Mouse (Mus musculus) CH12.LX (cell line): ENCODE measurements around the gene Banf2. TPM values are rescaled to one million over a fixed set of nuclear protein-coding genes. Genes with fewer than 3 reads are reported as not detected.

ENCODE experiments used
- DNase-seq: peaks from one replicate; pipeline ENCODE4 v3.0.0-alpha.2; 2013; ENCODE audit errors: extremely low read depth
- H3K27ac ChIP-seq: 2 replicates; pipeline ENCODE4 v1.5.1; 2012; ENCODE audit warnings: low read depth, mild to moderate bottlenecking, control low read depth, moderate library complexity; ENCODE audit not compliant: insufficient read depth
- H3K27me3 ChIP-seq: replicated peaks from 2 replicates; pipeline ENCODE3; 2012; ENCODE audit warnings: inconsistent platforms
- H3K36me3 ChIP-seq, 2 experiments: replicated peaks in 1 of 2; 2 replicates each; pipeline versions ENCODE3 to v1.6.1; 2012; ENCODE audit warnings: inconsistent platforms in 1 of 2, low read length in 1 of 2, mild to moderate bottlenecking in 1 of 2, mixed read lengths in 1 of 2, moderate library complexity in 1 of 2; ENCODE audit not compliant: control insufficient read depth in 1 of 2, insufficient read depth in 1 of 2
- H3K4me1 ChIP-seq, 2 experiments: 2 replicates each; pipeline ENCODE4 v1.6.1; 2012; ENCODE audit warnings: inconsistent platforms in 1 of 2, moderate library complexity in 1 of 2; ENCODE audit not compliant: insufficient read depth in 2 of 2, control insufficient read depth in 1 of 2
- H3K4me2 ChIP-seq: 2 replicates; pipeline ENCODE4 v1.6.1; 2012; ENCODE audit warnings: low read depth, mild to moderate bottlenecking, control low read depth; ENCODE audit not compliant: poor library complexity, insufficient read depth, severe bottlenecking
- H3K4me3 ChIP-seq, 3 experiments: fragments of 150-350 bp in 1 of 3; sonication (generic) in 1 of 3; replicated peaks in 1 of 3; 2 replicates each; pipeline versions ENCODE3 to v1.5.1; 2011 to 2012; ENCODE audit warnings: low read depth in 2 of 3, low read length in 2 of 3, mild to moderate bottlenecking in 2 of 3, moderate library complexity in 2 of 3, control low read depth in 1 of 3, improper control_type of control experiment in 1 of 3, inconsistent platforms in 1 of 3, mixed read lengths in 1 of 3; ENCODE audit not compliant: poor library complexity in 1 of 3
- H3K79me2 ChIP-seq: replicated peaks from 2 replicates; pipeline ENCODE4 v1.6.1; 2012; ENCODE audit warnings: mild to moderate bottlenecking, moderate library complexity; ENCODE audit not compliant: control insufficient read depth, poor library complexity, insufficient read depth, severe bottlenecking; ENCODE audit errors: extremely low read depth
- H3K9ac ChIP-seq: 2 replicates; pipeline ENCODE4 v1.6.1; 2012; ENCODE audit warnings: low read depth, mild to moderate bottlenecking, control low read depth, moderate library complexity; ENCODE audit not compliant: insufficient read depth
- H3K9me3 ChIP-seq: replicated peaks from 2 replicates; pipeline ENCODE3; 2012; ENCODE audit warnings: low read length, inconsistent platforms, mixed read lengths
- BHLHE40 ChIP-seq: IDR thresholded peaks from 2 replicates; pipeline ENCODE4 v1.6.1; 2011; ENCODE audit warnings: mild to moderate bottlenecking, low read depth, low read length, improper control_type of control experiment
- CHD2 ChIP-seq: IDR thresholded peaks from 2 replicates; pipeline ENCODE4 v1.6.1; 2011; ENCODE audit warnings: low read length, improper control_type of control experiment
- ETS1 ChIP-seq: conservative IDR thresholded peaks from 2 replicates; pipeline ENCODE4 v1.6.1; 2012; ENCODE audit warnings: low read depth, mild to moderate bottlenecking, inconsistent platforms, low read length, improper control_type of control experiment, moderate library complexity
- JUND ChIP-seq: conservative IDR thresholded peaks from 2 replicates; pipeline ENCODE4 v1.6.1; 2011; ENCODE audit warnings: low read depth, low read length, improper control_type of control experiment
- KAT2A ChIP-seq: IDR thresholded peaks from 2 replicates; pipeline ENCODE4 v1.6.1; 2012; ENCODE audit warnings: low read length, improper control_type of control experiment, inconsistent platforms; ENCODE audit not compliant: insufficient replicate concordance
- MAZ ChIP-seq: IDR thresholded peaks from 2 replicates; pipeline ENCODE4 v1.6.1; 2012; ENCODE audit warnings: low read depth, mild to moderate bottlenecking, inconsistent platforms, low read length, improper control_type of control experiment, moderate library complexity
- POLR2A ChIP-seq: IDR thresholded peaks from 2 replicates; pipeline ENCODE4 v1.6.1; 2011; ENCODE audit warnings: low read depth, mild to moderate bottlenecking, improper control_type of control experiment, low read length
- POLR2AphosphoS2 ChIP-seq: IDR thresholded peaks from 2 replicates; pipeline ENCODE4 v1.6.1; 2011; ENCODE audit warnings: low read depth, low read length, improper control_type of control experiment
- SIN3A ChIP-seq: IDR thresholded peaks from 2 replicates; pipeline ENCODE4 v1.6.1; 2012; ENCODE audit warnings: low read length, improper control_type of control experiment, inconsistent platforms
- TCF12 ChIP-seq: IDR thresholded peaks from 2 replicates; pipeline ENCODE4 v1.6.1; 2014; ENCODE audit warnings: low read depth, mild to moderate bottlenecking, inconsistent platforms, low read length, improper control_type of control experiment
- UBTF ChIP-seq: IDR thresholded peaks from 2 replicates; pipeline ENCODE4 v1.6.1; 2012; ENCODE audit warnings: low read depth, mild to moderate bottlenecking, inconsistent platforms, low read length, improper control_type of control experiment, moderate library complexity
- USF1 ChIP-seq: IDR thresholded peaks from 2 replicates; pipeline ENCODE4 v1.6.1; 2014; ENCODE audit warnings: low read depth, mild to moderate bottlenecking, inconsistent platforms, low read length, improper control_type of control experiment
- USF2 ChIP-seq: conservative IDR thresholded peaks from 2 replicates; pipeline ENCODE4 v1.6.1; 2011; ENCODE audit warnings: low read depth, low read length, improper control_type of control experiment
- ZC3H11A ChIP-seq: IDR thresholded peaks from 2 replicates; pipeline ENCODE4 v1.6.1; 2012; ENCODE audit warnings: low read depth, mild to moderate bottlenecking, inconsistent platforms, low read length, improper control_type of control experiment
- ZKSCAN1 ChIP-seq: IDR thresholded peaks from 2 replicates; pipeline ENCODE4 v1.6.1; 2012; ENCODE audit warnings: low read depth, inconsistent platforms, low read length, improper control_type of control experiment, borderline replicate concordance
- ZMIZ1 ChIP-seq: IDR thresholded peaks from 2 replicates; pipeline ENCODE4 v1.6.1; 2012; ENCODE audit warnings: low read depth, mild to moderate bottlenecking, inconsistent platforms, low read length, improper control_type of control experiment
- ZNF384 ChIP-seq: IDR thresholded peaks from 2 replicates; pipeline ENCODE4 v1.6.1; 2012; ENCODE audit warnings: low read depth, low read length, improper control_type of control experiment, inconsistent platforms
- dilution Hi-C: fragments of 300-500 bp; cut with MboI; formaldehyde crosslinking; loops from 2 replicates; pipeline ENCODE4 v1.14.3; 2020; ENCODE audit warnings: low sequenced_read_pairs; ENCODE audit not compliant: extremely low pct_unique_long_range_greater_than_20kb, extremely low pct_ligation_motif_present
- in situ Hi-C: fragments of 300-500 bp; cut with MboI; formaldehyde crosslinking; loops from 3 replicates; pipeline ENCODE4 v1.14.3; 2019; ENCODE audit warnings: low sequenced_read_pairs, low pct_ligation_motif_present, low pct_unique_long_range_greater_than_20kb, mixed read lengths
- polyA plus RNA-seq: library from polyadenylated mRNA; unstranded; fragments of >175 nt; gene quantifications from 2 replicates; pipeline ENCODE4 v1.2.1, GENCODE M21; 2012; ENCODE audit warnings: low read depth; ENCODE audit not compliant: insufficient read length
- total RNA-seq, 2 experiments: library from RNA; depleted of rRNA; stranded (reverse); fragments of 300-350 nt in 1 of 2; fragments of >200 nt in 1 of 2; gene quantifications; 2 replicates each; pipeline ENCODE4 v1.2.3; 2012 to 2014

Banf2 gene
- total and polyA plus RNA-seq, 3 experiments = not detected

GRCm38 (mm10) chr2:144120186-144120823, 87.4 kb downstream of the Banf2 start:
- H3K9me3 ChIP-seq = peaks cover 9% of the 10 kb centered on the region
- H3K27ac ChIP-seq = no peak overlapping the region
- H3K4me2 ChIP-seq = no peak overlapping the region
- H3K4me3 ChIP-seq = no peak overlapping the region
- DNase-seq = no peak
- H3K27me3 ChIP-seq = peaks cover 39% of the 10 kb centered on the region
- no peaks in the 10 kb centered on the region for H3K36me3 ChIP-seq
- H3K79me2 ChIP-seq = no peaks in the 10 kb centered on the region
- H3K9ac ChIP-seq = no peak overlapping the region
- in situ Hi-C loops = no loop called here
- TF ChIP-seq MAZ (no peak), ETS1 (no peak), TCF12 (no peak), ZNF384 (no peak), JUND (no peak)
- TF ChIP-seq, all 38 proteins: peak for 0
- no peaks in the 10 kb centered on the region for H3K4me1 ChIP-seq
- dilution Hi-C loops = no loop called here

- H3K4me1 ChIP-seq = no peaks in the 10 kb centered on the region
- in situ Hi-C loops = no loop called here
- dilution Hi-C loops = no loop called here
- no peak overlapping the region for H3K9ac ChIP-seq
- H3K27me3 ChIP-seq = peaks cover 38% of the 10 kb centered on the region
- H3K27ac ChIP-seq = no peak overlapping the region
- no peaks in the 10 kb centered on the region for H3K36me3 ChIP-seq
- TF ChIP-seq CHD2 = no peak
- TF ChIP-seq ETS1 = no peak
- no peak for TF ChIP-seq BHLHE40
- no peak for TF ChIP-seq POLR2A
- no peak for TF ChIP-seq USF1
- no peak for TF ChIP-seq POLR2AphosphoS2
- no peak for TF ChIP-seq ZC3H11A
- no peak for TF ChIP-seq ZKSCAN1
- TF ChIP-seq SIN3A = no peak
- no peak for TF ChIP-seq UBTF
- TF ChIP-seq USF2 = no peak
- no peak for TF ChIP-seq TCF12
- no peak for TF ChIP-seq ZMIZ1
- TF ChIP-seq KAT2A = no peak
- no peak overlapping the region for H3K4me2 ChIP-seq
- no peak for DNase-seq
- peaks cover 15% of the 10 kb centered on the region for H3K9me3 ChIP-seq
- no peaks in the 10 kb centered on the region for H3K79me2 ChIP-seq
- no peak overlapping the region for H3K4me3 ChIP-seq
These were observed 89.2 kb downstream of the Banf2 start for GRCm38 (mm10) chr2:144122068-144122467.

Other genes starting within 250 kb of the Banf2 start
- gene Bfsp1, start 169.9 kb upstream of the Banf2 start, total RNA-seq (2012; rRNA removed) = 0.13 TPM in 1 of 2 replicates, not detected in the other
- 0.19 and 0.30 TPM in 2 replicates for gene Bfsp1, start 169.9 kb upstream of the Banf2 start, total RNA-seq (2014; rRNA removed)
- 0.19 and 0.21 TPM in 2 replicates for gene Bfsp1, start 169.9 kb upstream of the Banf2 start, polyA plus RNA-seq
- 68.9 and 84.3 TPM in 2 replicates for gene Dstn, start 117.7 kb upstream of the Banf2 start, total RNA-seq (2012; rRNA removed)
- gene Dstn, start 117.7 kb upstream of the Banf2 start, total RNA-seq (2014; rRNA removed) = 266 and 306 TPM in 2 replicates
- 151 and 155 TPM in 2 replicates for gene Dstn, start 117.7 kb upstream of the Banf2 start, polyA plus RNA-seq
- gene Rrbp1, start 21.8 kb upstream of the Banf2 start, total RNA-seq (2012; rRNA removed) = 49.3 and 58.2 TPM in 2 replicates
- 41.4 and 42.4 TPM in 2 replicates for gene Rrbp1, start 21.8 kb upstream of the Banf2 start, total RNA-seq (2014; rRNA removed)
- gene Rrbp1, start 21.8 kb upstream of the Banf2 start, polyA plus RNA-seq = 127 and 153 TPM in 2 replicates
- gene Mgme1, start 237.6 kb downstream of the Banf2 start, total RNA-seq (2012; rRNA removed) = 10.6 and 13.0 TPM in 2 replicates
- gene Mgme1, start 237.6 kb downstream of the Banf2 start, total RNA-seq (2014; rRNA removed) = 20.7 and 21.9 TPM in 2 replicates
- gene Mgme1, start 237.6 kb downstream of the Banf2 start, polyA plus RNA-seq = 19.7 and 20.2 TPM in 2 replicates
- gene Snx5, start 237.8 kb downstream of the Banf2 start, total RNA-seq (2012; rRNA removed) = 380 and 456 TPM in 2 replicates
- gene Snx5, start 237.8 kb downstream of the Banf2 start, total RNA-seq (2014; rRNA removed) = 1,220 and 1,259 TPM in 2 replicates
- gene Snx5, start 237.8 kb downstream of the Banf2 start, polyA plus RNA-seq = 652 and 666 TPM in 2 replicates